Mouse (Mus musculus) inflammation-experienced regulatory T-cells, adult 6 months (primary cell): ENCODE measurements around the gene Man1a. TPM values are rescaled to one million over a fixed set of nuclear protein-coding genes. Genes with fewer than 3 reads are reported as not detected.
A peak's percentile ranks its signal among the peaks of the same experiment; 100 is the strongest.

Experiments used
- ATAC-seq: one replicate; pipeline ENCODE4 v1.8.0; 2017
- polyA plus RNA-seq, 3 experiments: library from polyadenylated mRNA; unstranded; fragments of 100-300 nt; shearing (Covaris generic); gene quantifications; one replicate each; pipeline ENCODE4 v1.2.1; 2017

Man1a gene
- polyA plus RNA-seq, 3 experiments from 2014 or later, result 14.5 to 22.2 (median 20.0) TPM

- no peak for ATAC-seq
Observed at GRCm38 (mm10) chr10:53913546-53914312, 162.7 kb downstream of the Man1a start.

DNA sequence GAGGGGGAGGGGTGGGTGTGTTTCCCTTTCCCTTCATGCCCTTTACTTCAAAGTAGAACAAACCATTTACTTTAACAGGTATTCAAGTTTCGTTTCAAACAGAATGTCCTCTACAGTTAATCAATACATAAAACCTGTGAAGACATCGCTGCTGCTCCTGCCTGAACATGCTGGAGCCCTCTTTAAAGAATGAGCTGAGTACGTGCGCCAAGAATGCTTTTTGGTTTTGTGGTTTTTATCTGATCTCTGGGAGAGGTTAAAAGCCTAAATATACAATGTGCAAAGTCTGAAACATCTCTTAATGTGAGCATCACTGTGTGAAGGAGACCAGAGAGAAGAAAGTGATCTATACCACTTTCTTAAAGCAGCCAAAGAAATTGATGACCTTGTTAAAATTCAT is 186.9 kb downstream of the Man1a start:
- no peak for ATAC-seq

GRCm38 (mm10) chr10:53888382-53889110 is 187.9 kb downstream of the Man1a start:
- ATAC-seq, result no peak

DNA sequence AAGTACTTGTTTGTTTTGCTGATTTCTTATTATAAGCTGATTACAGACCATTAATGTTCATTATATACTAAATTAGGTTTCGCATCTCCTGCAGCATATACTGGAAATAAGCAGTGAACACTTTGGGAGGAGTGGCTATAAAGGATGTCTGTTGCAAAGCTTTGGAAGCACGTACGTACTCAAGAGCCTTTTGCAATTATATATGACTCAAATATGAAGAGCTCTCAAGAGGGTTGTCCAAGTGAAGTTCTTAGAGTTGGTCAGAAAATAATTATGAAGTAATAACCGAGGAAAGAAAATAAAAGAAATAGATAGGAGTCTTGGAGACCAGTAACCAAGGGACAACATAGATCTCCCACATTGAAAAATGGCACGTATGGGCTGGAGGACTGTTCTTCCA is 189.9 kb downstream of the Man1a start:
- no peak for ATAC-seq

- ATAC-seq, result no peak
Observed at GRCm38 (mm10) chr10:53881310-53881709, 195.1 kb downstream of the Man1a start.

GRCm38 (mm10) chr10:53875896-53876295 is 200.5 kb downstream of the Man1a start:
- ATAC-seq, result no peak

DNA sequence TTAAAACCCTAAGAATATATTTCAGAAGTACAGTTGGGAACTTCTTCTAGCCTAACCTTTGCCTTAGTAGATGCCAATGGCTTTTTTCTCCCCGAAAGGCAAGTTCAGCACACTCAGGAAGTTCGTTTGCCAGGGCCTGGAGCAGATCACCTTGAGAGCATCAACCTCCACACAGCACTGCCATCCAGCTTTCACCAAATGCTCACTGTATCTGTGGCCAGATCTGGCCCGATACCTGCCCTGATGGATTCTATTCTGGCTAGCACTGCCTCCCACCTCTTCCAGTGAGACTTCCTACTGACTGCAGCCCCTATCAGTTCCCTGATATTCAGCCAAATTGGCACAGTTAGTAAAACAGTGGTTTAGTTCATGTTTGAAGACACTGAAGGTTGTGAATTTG is 202.2 kb downstream of the Man1a start:
- ATAC-seq, result no peak

DNA sequence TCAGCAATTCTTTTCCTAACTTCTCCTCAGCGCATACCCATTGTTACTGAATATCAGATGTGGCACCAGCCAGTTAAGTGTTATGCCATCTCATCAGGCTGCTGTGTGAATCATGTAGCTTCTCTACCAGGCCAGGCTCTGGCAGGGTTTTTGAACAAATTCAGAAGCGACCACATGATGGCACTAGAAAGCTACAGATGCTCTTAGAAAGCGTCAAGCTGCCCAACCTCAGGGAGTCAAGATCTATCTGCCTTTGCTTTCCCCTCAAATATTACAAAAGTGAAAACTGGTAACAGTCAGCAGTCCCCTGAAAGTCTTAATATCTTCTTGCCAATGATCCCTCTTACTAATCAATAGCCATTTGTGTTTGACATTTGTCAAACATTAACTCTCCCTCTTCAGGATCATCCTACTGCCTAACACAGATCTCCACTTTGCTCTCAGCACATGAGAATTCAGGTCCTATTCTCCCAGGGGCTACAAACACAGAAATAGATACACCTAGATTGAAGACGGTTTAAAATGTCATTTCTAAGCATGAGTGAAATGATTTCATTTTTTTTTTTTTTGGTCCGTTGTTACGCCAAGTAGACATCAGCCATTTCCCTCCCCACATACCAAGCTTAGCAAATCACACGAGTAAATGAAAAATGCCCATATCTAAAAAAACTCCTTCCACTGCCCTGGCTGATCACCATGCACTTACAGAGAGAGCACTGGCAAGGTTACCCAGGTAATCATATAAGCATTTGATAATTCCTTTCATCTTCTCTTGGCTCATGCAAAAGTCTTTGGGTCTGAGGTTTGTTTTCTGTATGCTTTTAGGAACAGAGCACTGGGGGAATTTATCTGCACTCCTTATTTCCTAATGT is 212.7 kb downstream of the Man1a start:
- peak; percentile 77 for ATAC-seq

DNA sequence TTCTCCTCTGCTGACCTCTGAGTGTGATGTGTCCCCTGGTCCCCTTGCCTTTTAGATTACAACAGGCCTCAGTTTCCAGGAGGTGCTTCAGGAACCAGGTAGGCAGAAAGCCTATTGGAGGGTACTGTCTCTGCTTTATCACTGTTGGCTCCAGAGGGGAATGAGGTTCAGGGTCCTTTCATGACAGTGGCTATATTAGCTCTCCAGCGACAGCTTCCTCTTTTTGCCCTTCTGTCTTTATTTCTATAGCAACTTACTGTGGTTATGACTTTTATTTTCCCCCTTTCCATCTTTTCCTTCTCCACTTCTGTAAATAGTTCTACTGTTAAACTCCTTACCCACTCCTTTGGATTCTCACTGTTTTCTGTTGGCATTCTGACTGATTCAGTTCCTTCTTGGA is 216.5 kb downstream of the Man1a start:
- no peak for ATAC-seq

GRCm38 (mm10) chr10:53859224-53859623 is 217.2 kb downstream of the Man1a start:
- ATAC-seq, result no peak
